In genomic region chr6:45026011-45026682, GRCm38 (mm10) we compare ENCODE assay signal across 8 mouse cellular contexts. TPM values are rescaled to one million over a fixed set of nuclear protein-coding genes. Genes with fewer than 3 reads are reported as not detected.
DNase-seq lines count a peak whose midpoint lies in the region; ATAC-seq and TF ChIP-seq lines count a peak whose summit lies in the region.

No protein-coding gene starts in this region.

- TF ChIP-seq EP300 in heart, postnatal 0 days (IDR thresholded peaks at IDR 0.05; ENCODE audit: low read depth) = no peak

- DNase-seq in heart, postnatal 0 days (ENCODE audit: low spot score) = peak; percentile 9
- no peak for DNase-seq in heart, postnatal 36 days
- peak; percentile 40 for DNase-seq in R1 (ENCODE audit: low read depth, low spot score)
- peak; percentile 30 for DNase-seq in hindbrain, embryonic 10.5 days (ENCODE audit: low spot score)
- peak; percentile 33 for DNase-seq in layer of hippocampus, adult 9-10 months (ENCODE audit: low spot score)
- no peak for DNase-seq in ovary, postnatal 10 days (ENCODE audit: low spot score)

- no peak overlapping the region for H3K4me3 ChIP-seq in heart, postnatal 0 days (ENCODE audit: low read depth, low read length)
- no peak overlapping the region for H3K4me3 ChIP-seq in hindbrain, embryonic 10.5 days
- H3K4me3 ChIP-seq in midbrain, embryonic 13.5 days (replicated peaks) = no peak overlapping the region

- intact Hi-C loops in heart, postnatal 36 days (cut with DNase I) = loop anchor here (2.0 to 10.0 kb wide), 3 partner anchors 931 to 1629 kb away; no protein-coding TSS in a partner anchor

- H3K36me3 ChIP-seq in heart, postnatal 0 days (replicated peaks; ENCODE audit: control insufficient read depth, insufficient read depth, low read length) = no peaks in the 10 kb centered on the region
- H3K36me3 ChIP-seq in hindbrain, embryonic 10.5 days = no peaks in the 10 kb centered on the region
- no peaks in the 10 kb centered on the region for H3K36me3 ChIP-seq in midbrain, embryonic 13.5 days

- no peaks in the 10 kb centered on the region for H3K4me1 ChIP-seq in heart, postnatal 0 days (ENCODE audit: control insufficient read depth, insufficient read depth)
- H3K4me1 ChIP-seq in hindbrain, embryonic 10.5 days (replicated peaks) = no peaks in the 10 kb centered on the region
- H3K4me1 ChIP-seq in midbrain, embryonic 13.5 days (replicated peaks) = no peaks in the 10 kb centered on the region

- no peak overlapping the region for H3K4me2 ChIP-seq in heart, postnatal 0 days (ENCODE audit: low read depth, low read length)
- H3K4me2 ChIP-seq in midbrain, embryonic 13.5 days (replicated peaks) = no peak overlapping the region

- no peak overlapping the region for H3K27ac ChIP-seq in heart, postnatal 0 days (ENCODE audit: low read depth)
- no peak overlapping the region for H3K27ac ChIP-seq in hindbrain, embryonic 10.5 days
- no peak overlapping the region for H3K27ac ChIP-seq in midbrain, embryonic 13.5 days

- H3K27me3 ChIP-seq in heart, postnatal 0 days (ENCODE audit: control insufficient read depth, insufficient read depth, low read length) = no peaks in the 10 kb centered on the region
- no peaks in the 10 kb centered on the region for H3K27me3 ChIP-seq in hindbrain, embryonic 10.5 days (ENCODE audit: insufficient read depth, poor library complexity, severe bottlenecking)
- H3K27me3 ChIP-seq in midbrain, embryonic 13.5 days = no peaks in the 10 kb centered on the region

- H3K9me3 ChIP-seq in heart, postnatal 0 days (replicated peaks; ENCODE audit: control insufficient read depth, low read length) = no peaks in the 10 kb centered on the region
- no peaks in the 10 kb centered on the region for H3K9me3 ChIP-seq in hindbrain, embryonic 10.5 days
- H3K9me3 ChIP-seq in midbrain, embryonic 13.5 days = no peaks in the 10 kb centered on the region

- ATAC-seq in heart, postnatal 0 days (ENCODE audit: insufficient read depth, low read depth) = no peak
- peak; percentile 96 for ATAC-seq in common myeloid progenitor, adult 5-6 weeks (replicated peaks; ENCODE audit: low read depth, poor library complexity, severe bottlenecking)
- ATAC-seq in midbrain, embryonic 13.5 days = peak; percentile 85

- H3K9ac ChIP-seq in heart, postnatal 0 days (replicated peaks; ENCODE audit: low read depth, low read length) = no peak overlapping the region
- no peak overlapping the region for H3K9ac ChIP-seq in midbrain, embryonic 13.5 days (replicated peaks)

- 24% methylated on average over 9 of the region's 9 CpGs for WGBS in heart, postnatal 0 days
- 30% methylated on average over 9 of the region's 9 CpGs for WGBS in hindbrain, embryonic 10.5 days
- WGBS in midbrain, embryonic 13.5 days = 26% methylated on average over 9 of the region's 9 CpGs

- TF ChIP-seq CTCF in heart, postnatal 0 days (IDR thresholded peaks at IDR 0.05; ENCODE audit: low read depth) = peak; percentile 79

RNA-seq across cellular contexts. Expression of gene Cntnap2, which starts 33.0 kb away (rescaled TPM):
- total RNA-seq in heart, postnatal 0 days (2014; rRNA removed; ENCODE audit: low replicate concordance) = 0.12 and 1.4 TPM in 2 replicates
- 0.04 and 0.11 TPM in 2 replicates for polyA plus RNA-seq in heart, postnatal 0 days (2015; fragmentation: Nextera tagmentation; extraction: Ambion mirVana)
- total RNA-seq in heart, postnatal 36 days (2021) = not detected
- not detected in 2 replicates for total RNA-seq in common myeloid progenitor, adult 5-6 weeks (2017)
- 14.9 and 22.2 TPM in 2 replicates for polyA plus RNA-seq in hindbrain, embryonic 10.5 days (2016; fragmentation: Nextera tagmentation; extraction: Ambion mirVana)
- polyA plus RNA-seq in midbrain, embryonic 13.5 days (2015; fragmentation: Nextera tagmentation; extraction: Ambion mirVana) = 58.9 and 72.9 TPM in 2 replicates

Comparison
In these comparisons a context has a peak if more than half of its experiments do, and no peak if none do; other contexts are left out.
1. DNase-seq: peak in heart, postnatal 0 days (single experiment), R1 (single experiment), hindbrain, embryonic 10.5 days (single experiment) and layer of hippocampus, adult 9-10 months (single experiment); none in heart, postnatal 36 days (0 of 2) and ovary, postnatal 10 days (single experiment).